Mouse (Mus musculus): ENCODE data around the gene Ube2g2.
A peak's percentile ranks its signal among the peaks of the same experiment; 100 is the strongest.

The Ube2g2 gene

GRCm38 (mm10) chr10:77622055-77622988, at the start of gene Ube2g2:
Ube2g2 (plus strand) TSS chr10:77622275.
- peak; percentile 91 for DNase-seq (ENCODE audit: low spot score)

DNA sequence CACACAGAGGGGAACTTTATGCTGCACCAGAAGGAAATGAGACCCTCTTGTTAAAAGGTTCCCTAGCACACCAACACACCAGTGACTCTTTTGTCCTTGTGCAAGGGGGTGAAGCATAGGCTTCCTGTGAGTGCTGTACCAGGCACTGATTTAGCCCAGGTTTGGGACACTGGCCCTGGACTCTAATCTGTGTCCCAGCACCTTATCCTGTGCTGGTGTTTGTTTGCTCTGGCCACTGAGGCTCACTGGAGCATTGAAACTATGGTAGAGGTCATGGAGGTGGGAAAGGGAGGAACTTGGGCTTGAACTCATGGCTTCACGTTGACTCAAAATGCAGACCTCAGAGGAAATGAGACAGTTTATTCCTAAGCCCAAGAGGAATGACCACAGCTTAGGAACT, 48.9 kb upstream of the Ube2g2 start:
- DNase-seq (ENCODE audit: low spot score), result no peak

- peak; percentile 76 for DNase-seq (ENCODE audit: low spot score)
Measured at GRCm38 (mm10) chr10:77580027-77580920, 41.8 kb upstream of the Ube2g2 start.

- DNase-seq (ENCODE audit: low spot score), result no peak
Measured at GRCm38 (mm10) chr10:77581023-77581407, 41.1 kb upstream of the Ube2g2 start.

DNA sequence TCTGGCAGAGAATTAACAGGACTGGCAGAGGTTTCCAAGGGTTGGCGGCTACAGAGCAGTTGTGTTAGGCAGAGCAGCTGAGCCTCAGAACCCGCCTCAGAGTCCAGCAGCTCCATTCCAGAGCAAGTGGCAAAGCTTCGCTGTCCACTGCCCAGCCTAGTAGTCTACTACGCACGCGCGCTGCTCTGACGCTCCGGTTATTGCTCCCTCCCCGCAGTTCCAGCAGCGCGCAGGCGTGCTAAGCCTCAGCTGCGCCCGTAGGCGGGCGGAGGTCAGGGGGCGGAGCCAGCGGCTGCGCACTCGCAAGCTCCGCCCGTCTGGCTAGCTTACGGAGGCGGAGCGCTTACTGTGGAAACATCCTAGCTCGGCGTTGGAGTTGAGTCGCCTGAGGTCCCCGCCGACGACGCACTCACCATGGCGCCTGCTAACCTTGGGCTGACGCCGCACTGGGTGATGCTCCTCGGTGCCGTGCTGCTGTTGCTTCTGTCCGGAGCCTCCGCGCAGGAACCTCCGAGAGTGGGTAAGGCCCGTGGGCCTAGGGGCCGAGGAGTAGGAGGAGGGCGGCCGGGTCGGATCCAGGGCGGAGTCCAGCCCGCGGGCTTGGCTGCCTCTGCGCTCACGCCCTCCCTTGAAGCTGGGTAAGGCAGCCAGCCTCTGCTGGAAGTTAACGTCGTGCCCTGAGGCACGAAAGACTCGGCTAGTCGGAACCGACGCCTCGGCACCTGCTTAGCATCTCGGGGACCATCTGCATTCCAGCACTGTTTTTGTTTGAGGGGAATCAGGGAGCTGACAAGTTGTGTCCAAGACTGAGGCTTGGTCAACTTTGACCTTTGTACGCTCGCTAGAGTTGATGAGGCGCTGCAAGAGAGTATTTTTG, 40.4 kb upstream of the Ube2g2 start, which contains the start of gene Pttg1ip:
TSS of gene Pttg1ip (plus strand) at position 313 of the 877 bp plus-strand sequence.
- DNase-seq (ENCODE audit: low spot score), result peak; percentile 99

DNA sequence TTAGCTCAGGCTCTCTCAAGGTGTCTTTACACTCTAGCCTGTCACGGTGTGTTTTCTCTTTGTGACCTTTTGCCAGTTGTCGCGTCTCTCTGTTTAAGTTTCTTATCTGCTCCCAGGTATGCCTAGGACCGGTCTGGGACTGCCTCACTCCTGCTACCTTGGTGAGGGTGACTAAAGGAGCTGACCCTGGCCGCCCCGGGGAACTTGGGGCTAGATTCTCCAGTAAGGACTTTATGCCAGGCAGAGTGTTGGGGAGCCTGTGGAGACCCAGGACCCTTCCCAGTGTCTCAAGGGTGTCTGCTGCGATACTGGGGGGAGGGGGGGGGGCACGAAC, 39.8 kb upstream of the Ube2g2 start:
- no peak for DNase-seq (ENCODE audit: low spot score)

DNA sequence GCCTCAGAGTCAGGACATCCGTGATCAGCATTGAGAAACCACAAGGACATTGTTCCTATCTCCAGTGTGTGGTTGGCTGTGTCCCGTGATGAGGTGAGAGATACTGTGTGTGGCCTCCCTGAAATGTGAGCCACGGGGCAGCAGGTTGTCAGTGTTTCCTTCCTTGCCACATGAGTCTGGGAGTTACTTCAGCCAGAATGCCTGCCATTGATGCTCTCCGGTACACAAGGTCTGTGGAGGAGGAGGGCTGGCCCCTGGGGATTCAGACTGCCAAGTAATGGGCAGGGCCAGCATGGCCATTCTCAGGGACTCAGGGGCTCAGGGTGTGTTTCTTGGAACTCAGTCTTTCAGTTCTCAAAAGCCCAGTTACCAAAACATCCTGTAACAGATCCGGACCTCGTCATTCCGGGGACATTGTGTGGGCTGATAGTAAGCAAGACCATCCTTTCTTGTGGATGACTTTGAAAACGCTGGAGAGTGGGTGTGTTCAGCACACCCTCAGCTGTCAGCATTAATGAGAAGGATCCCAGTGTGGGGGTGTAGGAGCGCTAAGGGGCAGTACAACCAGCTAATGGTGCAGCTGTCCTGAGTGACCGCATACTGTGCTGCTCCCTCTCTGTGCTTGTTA, 38.2 kb upstream of the Ube2g2 start:
- DNase-seq (ENCODE audit: low spot score), result peak; percentile 27

- DNase-seq (ENCODE audit: low spot score), result no peak
Measured at GRCm38 (mm10) chr10:77586637-77587036, 35.4 kb upstream of the Ube2g2 start.

DNA sequence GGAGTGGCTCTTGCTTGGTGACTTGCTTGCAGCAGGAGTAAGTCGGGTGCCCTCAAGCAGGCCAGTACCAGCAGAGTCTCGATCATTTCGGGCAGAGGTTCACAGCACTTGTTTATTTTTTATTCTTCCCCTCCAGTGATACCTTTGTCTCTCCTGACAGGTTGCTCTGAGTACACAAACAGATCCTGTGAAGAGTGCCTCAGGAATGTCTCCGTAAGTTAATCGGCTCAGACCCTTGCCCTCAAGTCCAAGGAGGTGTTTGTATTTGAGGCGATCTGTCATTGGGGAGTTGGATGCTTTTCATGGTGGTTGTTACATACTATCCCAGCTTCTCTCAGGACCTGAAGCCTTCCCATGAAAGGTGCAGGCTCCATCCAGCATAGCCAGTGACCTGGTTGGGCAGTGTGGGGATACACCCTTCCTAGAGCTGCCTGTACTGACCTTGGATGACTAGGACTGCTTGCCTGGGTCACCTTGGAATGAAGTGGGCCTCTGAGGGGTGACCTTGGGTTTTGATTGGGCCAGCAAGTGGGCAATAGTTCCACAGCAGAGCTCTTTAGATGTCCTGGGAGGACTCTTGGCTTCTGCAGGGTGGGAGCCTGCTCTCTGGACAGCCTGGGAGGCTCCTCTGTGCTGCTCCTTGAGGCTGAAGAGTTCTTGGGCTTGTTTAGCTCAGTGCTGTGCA, 34.8 kb upstream of the Ube2g2 start:
- DNase-seq (ENCODE audit: low spot score), result no peak

DNA sequence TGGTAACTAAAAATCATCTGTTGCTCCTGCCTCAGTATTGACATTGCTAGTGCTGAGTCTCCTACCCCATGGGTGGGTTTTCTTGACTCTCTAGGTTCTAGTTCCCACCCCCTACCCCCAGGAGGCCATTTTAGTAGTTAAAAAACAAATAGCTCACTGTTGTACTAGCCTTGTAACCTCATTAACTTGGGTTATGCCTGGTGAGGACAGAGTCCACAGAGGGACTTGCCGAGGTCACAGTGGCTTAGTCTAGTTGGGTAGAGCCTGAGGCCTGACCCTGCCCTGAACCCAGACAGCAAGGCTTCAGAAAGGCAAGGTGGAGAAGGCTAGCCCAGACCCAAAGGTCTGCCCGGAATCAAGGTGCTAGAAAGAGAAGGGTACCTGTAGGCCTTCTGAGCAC, 34.0 kb upstream of the Ube2g2 start:
- DNase-seq (ENCODE audit: low spot score), result no peak

- DNase-seq (ENCODE audit: low spot score), result no peak
Measured at GRCm38 (mm10) chr10:77589117-77589516, 33.0 kb upstream of the Ube2g2 start.

GRCm38 (mm10) chr10:77589749-77590148, 32.3 kb upstream of the Ube2g2 start:
- DNase-seq (ENCODE audit: low spot score), result no peak

DNA sequence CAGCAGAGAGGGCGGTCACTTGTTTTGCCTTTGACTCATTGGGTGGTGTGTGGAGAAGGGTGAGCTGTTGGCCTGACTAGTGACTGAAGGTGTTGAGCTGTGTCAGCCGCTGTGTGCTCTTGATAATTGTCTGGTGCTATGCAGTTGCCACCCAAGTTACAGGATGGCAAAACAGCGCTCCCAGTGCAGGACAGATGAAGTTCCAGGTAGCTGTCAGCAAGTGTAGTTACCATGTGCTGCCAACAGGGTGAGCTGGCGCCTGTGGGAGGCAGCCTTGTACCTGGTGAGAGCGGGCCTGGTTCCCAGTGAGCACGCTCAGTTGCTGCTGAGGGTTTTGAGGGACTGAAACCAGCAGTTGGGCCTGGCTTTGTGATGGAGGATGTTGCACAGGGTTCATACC, 31.3 kb upstream of the Ube2g2 start:
- peak; percentile 52 for DNase-seq (ENCODE audit: low spot score)

DNA sequence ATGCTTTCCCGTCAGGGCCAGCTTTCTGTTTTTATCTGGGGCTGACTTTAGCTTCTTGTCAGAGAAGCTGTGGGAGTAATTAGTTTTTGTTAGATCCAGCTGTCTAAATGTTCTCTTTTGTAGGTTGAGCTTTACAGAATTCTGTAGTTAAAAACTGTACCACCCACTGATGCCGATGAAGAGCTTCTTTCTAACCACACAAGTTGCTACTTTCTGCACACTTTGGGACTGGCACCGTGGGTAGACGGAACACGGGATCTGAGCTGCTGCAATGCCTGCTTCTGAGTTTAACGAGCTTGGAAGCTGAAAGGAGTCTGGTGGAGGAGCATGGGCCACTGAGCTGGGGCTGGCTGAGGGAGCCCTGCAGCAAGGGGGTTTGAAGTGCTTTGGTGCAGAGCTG, 30.5 kb upstream of the Ube2g2 start:
- DNase-seq (ENCODE audit: low spot score), result no peak

GRCm38 (mm10) chr10:77596060-77596459, 26.0 kb upstream of the Ube2g2 start:
- DNase-seq (ENCODE audit: low spot score), result no peak

DNA sequence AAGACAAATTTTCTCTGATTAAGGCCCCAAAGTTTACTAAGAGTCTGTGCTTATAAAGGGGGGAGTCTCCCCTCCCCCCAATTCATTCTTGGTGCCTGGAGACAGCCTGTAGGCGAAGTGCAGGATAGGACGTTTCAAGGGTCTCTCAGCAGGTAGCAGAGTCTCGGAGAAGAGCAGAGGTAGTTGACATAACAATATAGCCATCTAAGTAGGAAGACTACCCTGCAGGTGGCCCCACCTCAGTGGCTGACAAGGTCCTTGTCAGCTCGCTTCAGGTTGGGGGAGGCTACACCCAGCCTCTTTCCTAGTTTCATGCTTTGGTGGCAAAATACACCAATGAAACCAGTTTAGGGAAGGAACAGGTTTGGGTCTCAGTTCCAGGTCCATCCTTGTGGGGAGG, 19.1 kb upstream of the Ube2g2 start:
- no peak for DNase-seq (ENCODE audit: low spot score)

- DNase-seq (ENCODE audit: low spot score), result no peak
Measured at GRCm38 (mm10) chr10:77604111-77604510, 18.0 kb upstream of the Ube2g2 start.

DNA sequence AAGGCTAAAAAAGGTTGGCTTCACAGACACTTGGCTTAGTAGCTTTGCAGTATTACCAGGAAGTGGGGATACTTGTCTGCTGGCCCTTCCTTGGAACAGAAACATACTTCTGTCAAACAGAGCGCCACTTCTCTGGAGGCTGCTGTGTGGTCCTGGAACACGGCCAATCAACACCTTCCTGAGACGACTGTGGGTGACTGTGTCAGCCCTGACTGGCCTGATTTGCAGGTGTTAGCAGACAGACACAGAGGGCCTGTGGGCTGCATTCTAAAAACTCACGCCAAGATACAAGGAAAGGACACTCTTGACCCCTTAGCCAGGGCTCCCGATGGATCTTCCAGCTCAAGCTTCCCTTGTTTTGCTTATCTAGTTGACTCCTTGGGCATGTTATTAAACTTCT, 17.1 kb upstream of the Ube2g2 start:
- no peak for DNase-seq (ENCODE audit: low spot score)

- peak; percentile 78 for DNase-seq (ENCODE audit: low spot score)
Measured at GRCm38 (mm10) chr10:77605368-77605767, 16.7 kb upstream of the Ube2g2 start.

DNA sequence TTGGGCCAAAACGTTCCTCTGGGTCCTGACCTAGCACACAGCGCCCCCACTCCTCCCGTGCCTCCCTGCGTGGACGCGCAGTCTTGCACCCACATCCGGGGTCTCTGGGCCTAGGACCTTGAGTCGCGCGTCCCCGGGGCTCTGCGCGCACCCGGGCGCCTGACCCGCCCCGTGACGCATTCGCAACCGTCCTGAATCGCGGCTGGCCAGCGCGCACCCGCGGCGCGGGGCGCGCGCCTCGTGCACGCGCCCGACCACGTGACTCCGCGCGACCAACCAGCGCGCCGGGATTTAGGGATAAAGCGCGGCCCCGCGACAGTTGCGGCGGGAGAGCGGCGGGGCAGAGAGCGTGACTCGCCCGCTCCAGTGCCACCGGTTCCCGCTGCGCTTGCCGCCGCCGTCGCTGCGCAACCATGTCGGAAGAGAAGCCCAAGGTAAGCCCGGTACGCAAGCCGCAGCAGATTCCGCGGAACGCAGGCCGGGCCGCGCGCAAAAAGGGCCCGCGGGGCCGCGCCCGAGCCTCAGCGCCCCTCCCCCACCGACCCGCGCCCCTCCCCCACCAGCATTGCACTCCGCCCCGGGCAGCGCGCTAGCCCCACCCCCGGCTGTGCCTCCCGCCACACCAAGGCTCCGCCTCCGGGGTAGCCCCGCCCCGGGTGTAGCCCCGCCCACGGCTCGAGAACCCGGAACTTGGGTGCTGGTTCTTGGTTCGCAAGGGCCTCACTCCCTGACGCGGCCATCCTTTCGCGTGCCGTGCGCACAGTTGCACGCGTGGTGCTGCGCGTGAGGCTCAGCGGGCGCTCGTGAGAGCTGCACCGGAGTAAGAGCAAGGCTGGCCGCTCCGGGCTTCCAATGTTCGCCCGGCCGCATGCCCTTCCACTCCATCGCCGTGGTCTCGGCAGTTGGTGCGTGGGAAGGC, 15.9 kb upstream of the Ube2g2 start, which contains the start of the genes Sumo3 and Gm49325:
TSS of gene Sumo3 (plus strand) at position 190 of the 919 bp plus-strand sequence.
TSS of gene Gm49325 (plus strand) at position 290 of the 919 bp plus-strand sequence.
- DNase-seq (ENCODE audit: low spot score), result peak; percentile 91

Data from adipocyte (in vitro differentiated cells).